Mouse (Mus musculus) megakaryocyte, adult 5-6 weeks (primary cell): ENCODE data around the gene Ptprg. TPM values are rescaled to one million over a fixed set of nuclear protein-coding genes. Genes with fewer than 3 reads are reported as not detected.

ENCODE experiments used
- ATAC-seq: 2 replicates; pipeline ENCODE4 v1.8.0; 2016; ENCODE audit warnings: mild to moderate bottlenecking, inconsistent platforms; ENCODE audit not compliant: poor library complexity, severe bottlenecking
- total RNA-seq, 2 experiments: library from RNA; stranded (forward) in 1 of 2; stranded (reverse) in 1 of 2; fragments of 153-499, 151-499 nt in 1 of 2; fragments of 221-1000, 200-1000 nt in 1 of 2; gene quantifications; 2 replicates each; pipeline versions ENCODE4 v1.2.3 to v1.2.4; 2015 to 2017

The Ptprg gene
- total RNA-seq, 2 experiments from 2014 or later = 0.07 TPM; not detected in 1

DNA sequence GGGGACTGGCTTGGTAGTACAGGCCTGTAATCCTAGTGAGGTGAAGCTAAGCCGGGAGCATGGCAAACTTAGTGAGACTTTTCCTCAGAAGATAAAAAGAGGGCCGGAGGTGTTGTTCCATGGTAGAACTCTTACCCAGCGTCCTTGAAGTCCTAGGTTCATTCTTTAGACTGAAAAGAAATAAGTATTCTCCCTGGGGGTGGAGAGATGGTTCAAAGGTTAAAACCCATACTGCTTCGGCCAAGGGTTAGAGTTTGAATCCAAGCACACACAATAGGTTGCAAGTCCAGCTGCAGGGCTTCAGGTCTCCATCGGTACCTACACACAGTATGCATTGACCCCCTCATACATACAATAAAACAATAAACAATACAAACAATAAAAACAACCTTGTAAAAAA is 10.3 kb downstream of the Ptprg start:
- no peak for ATAC-seq

DNA sequence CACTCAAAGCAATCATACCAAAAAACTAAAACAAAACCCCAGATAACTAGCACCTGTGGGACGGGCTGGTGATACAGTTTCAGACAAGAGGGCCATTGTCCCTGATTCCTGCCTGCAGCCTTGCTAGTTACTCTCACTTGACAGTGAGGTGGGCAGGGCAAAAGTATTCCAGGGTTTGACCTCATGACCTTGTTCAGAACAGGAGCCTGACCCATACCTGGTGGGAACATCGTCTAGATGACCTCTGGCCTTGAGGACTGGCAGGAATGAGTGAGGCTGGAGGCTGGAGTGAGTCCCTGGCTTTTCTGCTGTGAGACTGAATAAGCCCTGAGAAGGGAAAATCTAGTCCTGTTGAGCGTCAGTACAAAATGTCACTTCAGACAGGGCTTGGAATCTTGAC is 11.1 kb downstream of the Ptprg start:
- no peak for ATAC-seq

DNA sequence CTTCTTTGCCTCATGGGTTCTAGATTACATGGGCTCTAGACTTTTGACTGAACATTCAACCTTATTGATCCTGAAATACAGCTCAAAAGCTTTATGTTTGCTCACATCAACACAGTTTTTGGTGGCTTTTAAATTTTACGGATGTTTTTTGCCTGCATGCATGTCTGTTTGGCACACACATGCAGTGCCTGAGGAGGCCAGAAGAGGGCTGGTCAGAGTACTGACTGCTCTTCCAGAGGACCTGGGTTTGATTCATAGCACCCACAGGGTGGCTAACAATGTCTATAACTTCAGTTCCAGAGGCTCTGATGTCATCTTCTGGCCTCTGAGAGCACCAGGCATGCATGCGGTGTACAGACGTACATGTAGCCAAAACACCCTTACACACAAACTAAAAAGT is 12.0 kb downstream of the Ptprg start:
- no peak for ATAC-seq

DNA sequence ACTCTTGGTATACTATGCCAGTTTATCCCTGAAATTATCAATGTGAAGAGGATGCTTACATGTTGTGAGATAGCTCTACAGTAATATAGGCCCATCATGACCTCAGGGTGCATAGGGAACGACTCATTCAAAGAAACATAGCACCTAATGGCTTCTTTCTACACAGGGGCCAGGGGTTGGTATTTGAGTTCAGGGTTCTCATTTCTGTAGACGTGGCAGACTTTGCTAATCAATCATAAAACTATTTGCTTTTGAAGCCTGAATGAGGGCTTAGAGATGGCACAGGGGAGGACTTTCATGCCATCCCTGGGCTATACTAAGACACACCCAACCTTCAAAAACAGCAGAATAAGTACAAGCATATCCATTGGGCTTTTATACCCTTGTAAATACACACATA is 16.4 kb downstream of the Ptprg start:
- ATAC-seq = no peak

DNA sequence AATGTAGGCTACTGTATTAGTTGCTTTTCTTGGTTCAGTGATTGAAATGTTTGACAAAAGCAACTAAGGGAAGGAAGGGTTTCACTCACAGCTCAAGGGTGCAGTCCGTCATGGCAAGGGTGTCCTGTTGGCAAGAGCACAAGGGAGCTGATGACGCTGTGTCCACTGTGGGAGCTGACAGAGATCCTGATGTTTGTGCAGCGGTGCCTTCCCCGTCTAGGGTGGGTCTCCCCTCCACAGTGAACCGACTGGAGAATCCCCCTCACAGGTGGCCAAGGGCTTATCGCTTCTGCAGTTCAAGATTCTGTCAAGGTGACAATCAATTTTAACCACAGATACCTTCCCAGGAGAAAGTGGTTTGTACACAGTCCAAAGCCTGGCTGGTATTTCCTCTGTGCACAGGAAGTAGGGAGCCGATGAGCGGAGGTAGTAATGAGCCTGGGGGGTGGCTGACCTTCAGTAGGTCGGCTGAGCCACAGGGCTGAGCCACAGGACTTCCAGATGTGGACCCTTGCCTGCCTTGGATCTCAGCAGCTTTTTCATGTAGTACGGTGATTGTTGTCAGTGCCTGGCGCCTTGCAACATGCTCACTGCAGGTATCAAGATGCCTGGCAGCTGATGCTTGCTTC is 18.5 kb downstream of the Ptprg start:
- ATAC-seq = no peak

DNA sequence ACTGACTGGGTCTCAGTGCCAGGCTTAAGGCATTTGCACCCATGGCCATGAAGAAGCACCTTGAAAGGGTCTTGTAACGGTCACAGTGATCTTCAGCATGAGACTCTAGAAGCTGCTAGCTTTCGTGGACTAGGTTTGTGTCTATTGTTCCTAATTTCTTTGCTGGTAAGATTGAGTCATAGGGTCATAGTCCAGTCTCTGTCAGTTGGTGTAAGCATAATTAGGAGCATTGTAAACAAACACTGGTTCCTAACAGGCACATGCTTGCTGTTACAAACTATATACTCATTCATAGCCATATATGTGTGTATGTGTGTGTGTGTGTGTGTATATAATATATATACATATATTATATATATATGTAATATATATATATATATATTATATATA is 19.1 kb downstream of the Ptprg start:
- no peak for ATAC-seq

DNA sequence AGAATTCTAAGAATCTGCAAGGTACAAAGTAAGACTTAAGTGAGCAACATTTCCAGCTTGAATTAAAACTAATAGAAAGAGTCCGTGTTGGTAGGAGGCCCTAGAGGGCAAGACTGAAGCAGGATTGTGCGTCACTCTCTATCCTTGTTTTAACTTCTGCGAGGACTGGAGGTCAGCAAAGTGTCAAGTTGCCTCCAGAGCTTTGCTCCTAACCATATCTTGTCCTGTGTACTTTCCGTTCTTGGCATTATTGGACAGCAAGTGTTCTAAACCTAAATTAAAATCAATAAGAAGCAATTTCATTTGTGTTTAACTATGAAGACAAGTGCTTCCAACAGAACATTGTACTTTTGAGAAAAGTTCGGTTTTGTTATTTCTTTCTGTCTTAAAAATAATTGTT is 20.4 kb downstream of the Ptprg start:
- no peak for ATAC-seq

DNA sequence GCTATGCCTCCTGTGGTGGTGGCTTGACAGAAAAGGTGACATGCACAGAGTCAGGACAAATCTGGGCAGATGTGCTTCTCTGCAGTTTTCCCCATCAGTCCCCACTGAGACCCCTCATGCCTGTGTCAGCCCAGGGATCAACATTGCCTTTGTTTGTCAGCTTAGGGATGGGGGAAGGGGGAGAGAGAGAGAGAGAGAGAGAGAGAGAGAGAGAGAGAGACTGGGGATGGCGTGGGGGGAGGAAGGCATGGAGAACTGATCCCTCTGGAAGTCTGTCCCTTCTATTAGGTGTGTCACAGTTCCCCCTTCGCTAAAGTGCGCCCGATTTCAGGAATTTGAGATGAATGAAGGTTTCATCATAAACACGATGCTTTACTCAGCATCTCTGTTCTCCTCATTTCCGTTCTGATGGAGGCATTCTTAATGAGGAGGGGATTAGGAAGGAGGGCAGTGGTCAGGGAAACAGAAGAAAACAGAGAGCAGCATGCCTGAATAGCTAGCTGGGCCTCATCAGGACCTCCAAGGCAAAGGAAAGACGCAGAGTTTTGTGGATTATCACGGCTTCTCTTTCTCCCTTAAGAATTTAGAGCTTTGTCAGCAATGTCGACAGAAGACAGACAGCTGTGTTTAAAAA is 24.1 kb downstream of the Ptprg start:
- ATAC-seq = no peak

DNA sequence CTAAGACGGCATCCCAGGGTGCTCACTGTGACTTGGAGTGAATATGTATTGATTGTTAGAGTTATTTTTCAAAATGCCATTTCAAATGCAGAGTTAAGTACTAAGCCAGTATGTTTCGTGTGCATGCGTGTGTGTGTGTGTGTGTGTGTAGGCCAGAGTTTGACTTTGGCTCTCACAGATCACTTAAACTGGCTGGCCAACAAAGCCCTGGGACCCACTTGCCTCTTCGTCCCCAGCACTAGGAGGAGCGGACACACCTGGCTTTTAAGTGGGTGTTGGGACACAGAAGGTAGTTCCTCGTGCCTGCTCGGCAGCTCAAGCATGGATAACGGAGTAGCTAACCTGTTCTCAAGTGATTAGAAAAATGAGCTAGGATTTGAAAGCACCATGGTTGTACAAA is 24.6 kb downstream of the Ptprg start:
- ATAC-seq = no peak

DNA sequence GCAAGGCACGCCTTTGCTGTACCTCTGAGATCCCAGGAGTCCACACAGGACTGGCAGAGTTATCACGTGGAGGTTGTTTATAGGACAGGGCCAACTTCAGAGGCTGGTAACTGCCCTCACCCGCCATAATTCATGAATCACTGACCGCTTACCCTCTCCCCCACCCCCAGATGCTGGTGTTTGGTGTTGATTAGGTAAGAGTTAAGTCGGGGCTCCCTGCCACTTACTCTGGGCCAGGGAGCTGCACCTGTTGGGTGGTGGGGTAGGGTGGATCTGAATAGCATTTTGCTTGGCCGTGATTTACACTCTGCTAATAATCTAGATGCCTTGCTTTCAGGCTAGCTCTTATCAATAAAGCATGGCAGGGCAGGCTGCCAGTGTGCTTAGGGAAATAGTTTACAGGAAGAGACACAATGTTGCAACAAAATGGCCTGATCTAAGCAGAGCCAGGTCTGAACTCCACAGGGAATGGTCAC is 25.2 kb downstream of the Ptprg start:
- no peak for ATAC-seq

DNA sequence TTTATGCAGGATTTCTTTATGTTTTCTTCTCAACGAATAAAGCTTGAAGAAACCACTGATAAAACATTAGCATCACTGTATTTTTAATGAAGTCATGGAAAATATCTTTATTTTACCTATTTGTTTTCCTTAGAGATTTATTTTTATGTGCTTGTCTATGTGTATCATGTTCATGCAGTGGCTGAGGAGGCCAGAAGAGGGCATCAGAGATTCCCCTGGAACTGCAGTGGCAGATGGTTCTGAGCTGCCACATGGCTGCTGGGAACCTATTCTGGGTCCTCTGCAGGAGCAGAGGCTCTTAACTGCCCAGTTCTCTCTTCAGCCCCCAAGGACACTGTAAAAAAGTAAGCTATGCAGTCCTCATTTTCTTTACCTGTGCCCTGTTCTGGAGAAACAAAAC is 26.6 kb downstream of the Ptprg start:
- ATAC-seq = no peak

DNA sequence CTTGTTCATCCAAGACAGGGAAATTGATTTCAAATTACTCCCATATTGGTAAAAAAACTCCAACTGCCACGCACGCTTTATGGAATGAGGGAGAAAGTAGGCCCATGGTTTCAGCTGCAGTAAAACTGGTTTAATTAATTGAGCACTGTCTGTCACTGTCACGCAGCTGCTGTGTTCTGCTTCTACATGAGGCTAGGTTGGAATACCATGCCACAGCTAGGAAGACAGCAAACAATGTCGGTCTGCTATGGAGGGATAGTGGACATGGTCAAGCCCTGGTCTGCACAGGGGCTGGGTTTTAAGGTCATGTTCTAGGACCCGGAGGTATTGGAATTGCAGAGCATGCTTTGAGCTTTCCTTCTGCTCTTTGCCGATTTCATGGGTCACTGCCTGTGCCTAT is 30.9 kb downstream of the Ptprg start:
- no peak for ATAC-seq

DNA sequence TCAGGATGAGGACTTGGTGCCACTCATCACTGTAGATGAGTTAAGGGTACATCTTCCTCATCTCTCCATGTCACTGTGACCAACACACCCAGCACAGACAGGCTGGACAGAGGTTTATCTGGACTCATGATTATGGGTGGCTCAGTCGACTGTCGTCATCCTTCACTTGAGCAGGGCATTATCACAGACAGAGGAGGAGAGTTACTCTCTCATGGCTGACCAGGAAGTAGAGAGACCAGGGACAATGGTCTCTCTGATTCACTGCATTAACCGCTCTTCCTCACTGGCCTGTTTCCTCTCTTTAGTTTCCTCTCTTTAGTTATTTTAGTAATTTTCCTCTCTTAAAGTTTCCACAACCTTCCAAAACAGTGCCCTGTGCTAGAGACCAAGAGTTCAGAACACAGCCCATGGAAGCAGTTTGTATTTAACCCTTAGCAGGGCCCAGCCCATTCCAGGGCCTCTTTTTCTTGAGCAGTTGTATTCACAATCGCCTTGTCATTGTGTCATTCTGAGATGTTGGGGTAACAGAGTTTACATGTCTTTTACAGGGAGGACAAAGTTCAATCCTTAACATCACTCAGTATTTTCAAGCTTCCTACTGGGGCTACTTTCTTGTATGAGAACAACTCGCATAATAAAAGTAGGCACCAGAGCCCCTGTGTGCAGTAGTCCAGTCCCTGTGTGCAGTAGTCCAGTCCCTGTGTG is 31.7 kb downstream of the Ptprg start:
- ATAC-seq = no peak

DNA sequence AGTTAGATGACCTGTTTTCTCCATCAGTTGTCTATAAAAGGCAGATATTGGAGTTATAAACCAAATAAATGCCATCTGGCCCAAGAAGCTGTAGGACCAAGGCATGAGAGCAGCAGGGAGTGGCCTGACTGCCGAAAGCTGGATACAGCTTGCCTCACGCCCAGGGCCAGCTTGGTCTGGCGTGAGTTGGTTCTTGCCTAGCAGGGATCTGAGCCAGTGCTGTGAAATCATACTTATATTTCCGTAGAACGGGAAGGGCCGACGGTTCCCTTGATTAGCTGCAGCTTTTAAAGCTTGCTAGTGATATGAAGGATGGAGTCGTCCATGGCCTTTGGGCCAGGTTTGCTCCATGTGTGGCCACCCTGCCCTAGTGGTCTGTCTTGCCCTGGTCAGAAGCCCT is 37.1 kb downstream of the Ptprg start:
- ATAC-seq = no peak

DNA sequence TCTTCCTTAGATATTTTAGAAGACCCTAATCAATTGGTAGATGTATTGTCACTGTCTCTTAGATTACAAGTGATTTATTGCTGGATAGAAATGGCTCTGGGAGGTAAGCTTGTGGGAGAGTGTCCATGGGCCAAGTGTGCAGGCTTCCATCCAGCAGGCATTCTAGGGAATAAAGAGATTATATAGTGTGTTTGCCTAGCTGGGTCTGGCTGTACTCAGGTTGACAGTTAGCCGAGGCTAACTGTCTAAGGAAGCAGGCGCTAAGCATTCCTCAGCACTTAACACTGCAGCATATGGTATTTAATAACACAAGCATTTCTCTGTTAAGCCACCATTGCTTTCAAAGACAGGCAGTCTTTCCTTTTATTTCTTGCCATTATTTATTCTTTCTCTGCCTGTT is 39.3 kb downstream of the Ptprg start:
- ATAC-seq = no peak

DNA sequence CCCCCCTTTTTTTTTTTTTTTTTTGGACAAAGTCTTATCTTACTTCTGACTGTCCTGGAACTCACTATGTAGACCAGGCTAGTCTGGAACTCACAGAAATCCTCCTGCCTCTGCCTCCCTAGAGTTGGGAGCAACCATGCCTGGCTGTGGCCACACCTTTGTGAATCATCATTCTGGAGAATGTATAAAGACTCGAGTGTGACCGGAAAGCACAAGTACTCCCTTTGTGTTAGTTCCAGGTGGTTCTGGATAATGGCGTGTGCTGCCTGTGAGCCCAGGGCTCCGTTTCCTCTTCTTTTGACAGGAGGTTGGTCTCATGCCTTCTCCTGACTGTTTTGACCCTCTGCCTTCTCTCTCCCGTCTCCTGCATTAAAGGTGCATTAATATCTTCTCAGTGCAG is 41.0 kb downstream of the Ptprg start:
- ATAC-seq = no peak

DNA sequence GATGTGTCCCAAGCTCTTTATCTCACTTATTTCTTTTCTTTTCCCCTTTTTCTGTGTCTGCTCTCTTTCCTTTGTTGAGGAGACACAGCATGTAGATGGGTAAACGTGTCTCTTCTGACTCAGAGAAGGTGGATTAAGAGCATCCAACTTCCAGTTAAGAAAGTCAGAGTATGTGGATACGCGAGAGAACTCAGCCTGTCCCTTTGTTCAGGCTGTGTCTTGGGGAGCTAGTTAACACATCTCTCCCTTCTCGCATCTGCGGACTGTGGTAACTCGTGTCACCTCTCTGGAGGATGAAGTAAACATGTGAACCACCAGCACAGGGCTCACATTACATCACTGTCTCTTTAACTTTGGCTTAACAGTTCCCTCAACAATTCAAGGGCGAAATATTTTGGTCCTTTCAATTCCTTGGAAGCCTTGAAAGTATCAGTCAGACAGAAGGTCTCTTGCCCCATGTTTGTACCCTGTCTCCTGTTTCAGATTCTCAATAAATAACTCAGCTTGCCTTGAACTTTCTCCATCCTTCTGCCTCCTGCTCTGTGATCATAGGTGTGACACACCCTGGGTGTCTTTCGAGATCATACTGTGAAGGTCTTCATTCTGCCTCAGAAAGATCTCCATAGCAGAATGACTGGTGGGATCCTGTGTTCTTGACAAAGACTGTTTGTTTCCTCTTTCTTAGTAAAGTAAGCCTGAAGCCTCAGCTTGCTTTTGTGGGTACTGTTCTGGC is 51.0 kb downstream of the Ptprg start:
- ATAC-seq = no peak

DNA sequence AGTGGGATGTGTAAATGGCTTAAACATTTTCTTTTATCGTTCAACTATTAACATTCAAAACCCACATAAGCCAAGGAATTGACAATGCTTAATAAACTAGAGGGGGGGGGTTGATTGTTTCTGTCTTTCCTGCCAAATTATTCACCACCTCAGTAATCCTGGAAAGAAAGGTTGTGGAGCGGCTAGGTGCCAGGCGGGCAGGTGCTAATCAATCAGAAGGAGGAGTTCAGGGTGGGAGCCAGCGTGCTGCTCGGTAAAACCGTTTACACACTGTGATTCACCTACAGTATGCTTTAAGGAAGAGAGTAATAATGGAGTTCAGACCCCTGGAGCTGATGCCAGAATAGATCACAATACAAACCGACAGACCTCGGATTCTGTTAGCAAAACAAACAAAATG is 55.0 kb downstream of the Ptprg start:
- ATAC-seq = no peak

DNA sequence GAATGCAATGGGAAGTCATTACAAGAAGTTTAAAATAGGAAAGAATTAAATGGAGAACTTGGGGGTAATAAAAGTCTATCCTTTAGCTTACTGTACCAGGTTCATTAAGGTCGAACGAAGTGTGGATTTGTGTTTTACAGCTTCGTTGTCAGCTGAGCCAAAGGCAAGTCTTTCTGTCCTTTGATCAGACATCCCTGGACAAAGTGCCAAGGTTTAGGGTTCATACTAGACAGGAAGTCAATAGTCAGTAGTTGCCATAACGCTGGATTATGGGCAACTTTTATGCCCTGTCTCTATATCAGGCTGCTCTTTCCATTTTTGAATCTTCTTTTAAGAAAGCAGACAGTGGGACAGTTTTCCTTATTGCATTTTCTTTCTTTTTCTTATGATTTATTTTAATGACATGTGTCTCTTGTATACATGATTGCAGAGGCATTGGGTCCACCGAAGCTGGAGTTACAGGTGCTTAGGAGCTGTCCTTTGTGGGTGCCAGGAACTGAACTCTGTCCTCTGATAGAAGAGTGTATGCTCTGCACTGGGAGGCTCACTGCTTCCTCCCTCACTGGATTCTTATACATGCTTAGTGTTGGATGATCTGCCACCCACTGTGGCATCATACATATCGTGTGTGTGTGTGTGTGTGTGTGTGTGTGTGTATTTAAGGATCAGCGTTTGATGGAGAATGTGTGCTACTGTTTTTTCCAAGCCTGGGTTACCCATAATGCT is 56.7 kb downstream of the Ptprg start:
- ATAC-seq = no peak

DNA sequence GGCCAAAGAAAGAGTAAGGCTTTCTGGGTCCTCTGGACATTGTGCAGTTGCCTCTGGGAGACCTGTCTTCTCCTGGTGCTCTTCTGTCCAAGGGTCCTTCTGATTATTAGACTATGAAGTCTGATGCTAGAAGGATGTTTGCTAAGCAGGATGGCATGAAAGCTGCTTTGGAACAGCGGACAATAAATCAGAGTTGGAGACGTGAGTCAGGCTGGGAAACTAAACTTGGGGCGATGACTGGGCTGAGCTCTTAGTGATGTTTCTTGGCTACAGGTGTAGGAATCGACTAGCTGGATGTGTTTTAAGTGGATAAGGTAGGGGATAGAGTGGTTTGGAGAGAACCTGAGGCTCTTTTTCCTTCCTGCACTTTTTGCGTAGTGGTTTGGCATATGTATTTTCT is 59.1 kb downstream of the Ptprg start:
- ATAC-seq = no peak

DNA sequence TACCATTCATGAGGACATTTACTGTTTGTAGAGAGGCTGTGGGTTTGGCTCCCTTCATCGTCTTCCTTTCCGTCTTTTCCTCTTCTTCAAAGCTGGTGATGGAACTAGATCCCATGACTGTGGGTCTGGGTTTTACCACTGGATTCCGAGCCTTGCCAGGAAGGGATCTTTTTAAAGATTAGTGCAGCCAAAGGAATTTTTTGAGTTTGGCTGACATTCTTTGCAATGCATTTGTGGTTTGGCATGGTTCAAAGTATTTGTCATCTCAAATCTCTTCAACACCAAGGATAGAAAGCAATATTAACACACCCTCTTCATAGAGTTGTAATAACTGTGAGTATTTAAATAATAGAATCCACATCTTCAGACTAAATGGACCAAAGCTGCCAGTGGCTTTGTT is 59.8 kb downstream of the Ptprg start:
- ATAC-seq = no peak
